Mouse (Mus musculus): ENCODE measurements around the gene Zfp692. TPM values are rescaled to one million over a fixed set of nuclear protein-coding genes. Genes with fewer than 3 reads are reported as not detected.
A peak's percentile ranks its signal among the peaks of the same experiment; 100 is the strongest.
"Not testable (repeated sequence)": the region's sequence is repeated elsewhere in the genome, so short reads cannot be mapped to it uniquely, and the experiment has no call there.

Zfp692 gene
- total RNA-seq, 2 experiments from 2014 or later = 29.2 to 30.9 TPM

DNA sequence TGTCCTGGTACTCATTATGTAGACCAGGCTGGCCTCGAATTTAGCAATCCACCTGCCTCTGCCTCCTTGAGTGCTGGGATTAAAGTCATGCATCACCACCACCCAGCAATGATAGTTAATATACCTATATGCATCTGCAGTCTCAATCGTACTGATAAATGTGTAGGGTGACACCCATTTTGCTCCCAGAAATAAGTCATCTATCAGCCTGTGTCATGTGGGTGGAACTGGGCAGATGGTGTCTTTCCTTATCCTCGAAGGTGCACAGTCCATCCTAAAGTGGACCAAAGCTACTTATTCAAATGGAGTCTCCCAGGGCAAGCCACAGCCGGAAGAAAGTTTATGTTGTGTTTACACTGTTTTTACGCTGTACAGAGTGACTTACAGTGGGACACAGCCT, 44.3 kb downstream of the Zfp692 start:
- Histone ChIP-seq H3K4me3 (no peak overlapping the region), H3K27ac (no peak overlapping the region)
- no peak for TF ChIP-seq CTCF (conservative IDR thresholded peaks at IDR 0.05)
- DNase-seq (ENCODE audit: low spot score in 2 of 2) = no peak

DNA sequence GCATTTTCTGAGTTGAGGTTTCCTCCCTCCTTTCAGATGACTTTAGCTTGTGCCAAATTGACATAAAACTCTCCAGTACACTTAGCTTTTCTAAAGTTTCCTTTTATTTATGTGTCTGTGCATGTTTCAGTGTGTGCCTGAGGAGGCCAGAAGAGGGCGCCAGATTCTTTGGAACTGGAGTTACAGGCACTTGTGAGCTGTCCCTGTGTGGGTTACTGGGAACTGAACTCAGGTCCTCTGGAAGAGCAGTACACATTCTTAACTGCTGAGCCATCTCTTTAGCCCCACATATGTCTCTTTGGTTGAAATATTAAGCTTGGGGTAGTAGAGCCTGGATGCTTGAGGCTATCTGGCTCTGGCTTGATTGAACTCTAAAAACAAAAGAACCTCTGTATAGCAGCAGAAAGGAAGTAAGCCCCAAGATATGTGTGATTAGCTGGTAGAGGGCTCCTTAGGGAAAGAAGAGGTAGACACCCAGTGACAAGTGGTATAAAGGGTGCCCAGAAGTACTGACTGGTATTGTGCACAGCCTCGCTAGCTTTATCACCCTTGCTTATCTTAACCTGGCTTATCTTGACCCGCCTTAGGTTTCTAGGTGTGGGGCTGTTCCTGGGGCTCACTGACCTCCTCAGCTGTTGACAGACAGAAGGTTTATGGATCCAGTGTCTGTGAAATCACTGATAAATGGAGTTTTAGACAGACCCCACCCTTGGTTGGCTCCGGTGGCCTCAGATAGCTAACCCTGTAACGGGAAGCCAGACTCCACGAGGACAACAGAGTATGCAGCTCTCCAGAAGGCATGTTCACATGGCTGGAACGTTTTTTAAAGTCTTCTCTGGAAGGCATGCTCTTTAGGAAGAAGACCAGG, 46.0 kb downstream of the Zfp692 start:
- no peak overlapping the region for H3K4me3 ChIP-seq
- H3K27ac ChIP-seq = no peak overlapping the region
- DNase-seq (ENCODE audit: low spot score in 2 of 2) = no peak
- peak; percentile 58 for TF ChIP-seq CTCF (conservative IDR thresholded peaks at IDR 0.05)

DNA sequence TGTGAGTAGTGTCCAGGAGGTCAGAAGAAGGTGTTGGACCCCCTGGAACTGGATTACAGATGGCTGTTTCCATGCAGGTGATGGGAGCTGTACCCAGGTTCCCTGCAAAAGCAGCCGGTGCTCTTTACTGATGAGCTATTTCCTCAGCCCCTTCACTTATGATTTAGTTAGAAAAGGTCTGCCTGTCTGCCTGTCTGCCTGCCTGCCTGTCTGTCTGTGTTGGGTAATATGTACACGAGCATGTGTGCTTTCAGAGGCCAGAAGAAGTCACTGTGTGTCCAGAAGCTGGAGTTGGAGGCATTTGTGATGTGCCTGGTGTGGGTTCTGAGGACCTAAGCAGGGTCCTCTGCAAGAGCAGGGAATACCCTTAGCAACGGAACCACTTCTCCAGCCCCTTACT, 46.8 kb downstream of the Zfp692 start:
- TF ChIP-seq CTCF (conservative IDR thresholded peaks at IDR 0.05) = no peak
- no peak for DNase-seq (ENCODE audit: low spot score in 2 of 2)
- no peak overlapping the region for H3K27ac ChIP-seq
- no peak overlapping the region for H3K4me3 ChIP-seq

DNA sequence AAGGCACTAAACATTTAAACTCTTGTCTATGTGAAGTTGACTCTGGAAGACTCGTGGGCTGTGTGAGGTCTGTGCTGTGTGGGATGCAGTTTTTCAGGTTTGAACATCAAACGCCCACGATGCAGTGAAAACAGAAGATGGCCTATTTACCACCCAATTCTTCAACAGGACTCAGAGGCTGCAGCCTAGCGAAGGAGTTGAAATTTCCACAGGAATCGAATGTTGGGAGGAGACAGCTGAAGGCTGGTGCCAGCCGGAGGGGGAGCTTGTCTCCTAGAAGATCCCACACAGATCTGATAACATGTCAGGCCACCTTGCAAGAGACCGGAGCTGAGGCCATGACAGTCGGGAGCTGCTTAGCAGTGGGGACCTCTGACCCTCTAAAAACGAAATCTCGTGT, 47.6 kb downstream of the Zfp692 start:
- Histone ChIP-seq H3K4me3 (no peak overlapping the region), H3K27ac (no peak overlapping the region)
- no peak for TF ChIP-seq CTCF (conservative IDR thresholded peaks at IDR 0.05)
- DNase-seq (ENCODE audit: low spot score in 2 of 2) = peak in 1 of 2 experiments; percentile 19

DNA sequence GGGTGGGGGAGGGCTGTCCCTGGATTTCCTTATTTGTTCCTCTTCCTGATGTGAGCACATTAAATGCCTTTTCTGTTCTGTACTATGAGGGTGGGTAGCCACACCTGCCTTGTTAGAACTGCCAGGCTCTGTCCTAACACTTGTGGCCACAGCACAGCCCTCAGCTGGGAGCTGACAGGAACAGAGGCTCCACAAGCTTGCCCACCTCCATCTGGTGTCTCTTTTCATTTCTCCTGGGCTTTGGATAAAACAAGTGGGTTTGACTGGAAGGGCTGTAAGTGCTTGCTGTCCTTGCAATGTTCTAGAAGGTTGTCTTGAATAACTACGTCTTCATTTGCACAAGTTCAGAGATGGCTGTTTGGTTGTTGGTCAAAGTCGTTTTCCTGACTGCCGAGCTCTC, 48.1 kb downstream of the Zfp692 start:
- no peak for DNase-seq (ENCODE audit: low spot score in 2 of 2)
- Histone ChIP-seq H3K4me3 (no peak overlapping the region), H3K27ac (no peak overlapping the region)
- TF ChIP-seq CTCF (conservative IDR thresholded peaks at IDR 0.05) = no peak

DNA sequence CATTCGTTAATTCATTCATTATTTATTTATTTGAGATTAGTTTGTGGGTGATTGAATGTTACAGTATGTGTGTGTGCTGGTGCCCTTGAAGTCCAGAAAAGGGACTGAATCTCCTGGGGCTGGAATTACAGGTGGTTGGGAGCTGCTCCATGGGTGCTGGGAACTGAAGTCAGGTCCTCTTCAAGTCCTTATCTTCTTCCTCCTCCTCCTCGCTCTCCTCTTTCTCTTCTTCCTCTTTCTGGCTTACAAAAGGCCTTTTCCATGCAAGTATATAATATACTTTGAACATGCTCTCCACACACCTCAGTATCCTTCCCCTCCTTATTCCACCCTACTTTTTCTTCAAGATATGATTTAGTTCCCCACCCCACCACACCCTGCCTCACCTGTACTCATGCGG, 50.2 kb downstream of the Zfp692 start:
- H3K4me3 ChIP-seq = no peak overlapping the region
- DNase-seq (ENCODE audit: low spot score in 2 of 2) = no peak
- no peak for TF ChIP-seq CTCF (conservative IDR thresholded peaks at IDR 0.05)
- H3K27ac ChIP-seq = no peak overlapping the region

DNA sequence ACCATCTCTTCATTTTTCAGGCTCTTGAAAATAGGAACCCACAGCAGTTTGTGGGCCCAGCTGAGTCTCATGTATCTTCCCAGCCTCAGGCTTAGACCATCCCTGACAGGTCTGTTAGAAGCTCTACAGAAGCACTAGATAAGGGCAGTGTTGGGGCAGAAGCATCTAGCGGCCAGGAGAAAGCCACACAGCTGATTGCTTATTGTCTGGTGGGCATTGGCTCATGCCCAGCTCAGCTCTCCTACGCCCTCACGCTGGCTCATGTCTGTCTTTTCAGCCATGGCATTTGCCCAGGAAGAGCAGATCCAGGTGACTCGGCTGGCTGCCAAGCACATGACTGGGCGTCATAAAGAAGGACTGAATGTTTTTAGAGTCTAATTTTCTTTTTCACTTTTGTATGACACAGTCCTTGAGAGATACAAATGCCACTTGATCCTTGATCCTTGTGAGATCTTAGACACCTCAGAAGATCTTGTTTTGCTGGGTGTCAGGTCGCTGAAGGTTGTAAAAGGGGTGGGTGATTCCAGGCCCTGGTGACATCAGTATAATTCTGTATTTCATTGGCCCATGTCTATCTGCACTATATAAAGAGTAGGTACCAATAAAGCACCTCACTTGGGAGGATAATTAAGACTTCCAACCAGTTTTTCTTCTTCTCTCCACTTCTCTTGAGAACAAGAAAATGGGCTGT, 51.1 kb downstream of the Zfp692 start:
- H3K4me3 ChIP-seq = no peak overlapping the region
- DNase-seq (ENCODE audit: low spot score in 2 of 2) = no peak
- H3K27ac ChIP-seq = no peak overlapping the region
- TF ChIP-seq CTCF (conservative IDR thresholded peaks at IDR 0.05) = no peak

DNA sequence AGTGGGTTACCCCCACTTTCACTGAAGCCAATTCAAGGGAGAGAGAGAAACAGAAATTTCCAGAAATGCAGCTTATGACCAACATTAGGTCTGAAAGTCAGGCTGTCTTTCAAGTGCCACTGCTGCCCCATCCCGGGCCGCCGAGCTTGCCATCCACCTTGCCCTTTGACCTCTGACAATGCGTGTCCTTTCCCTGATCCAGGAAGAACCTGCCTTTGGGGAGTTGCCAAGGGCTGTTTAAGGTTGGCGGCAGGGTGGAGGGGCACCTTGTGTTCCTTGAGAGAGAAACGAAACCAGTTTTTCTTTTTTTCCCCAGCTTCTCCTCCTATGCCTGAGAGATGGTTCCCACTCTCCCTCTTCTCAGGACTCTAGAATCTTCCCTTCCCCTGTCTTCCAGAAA, 55.7 kb downstream of the Zfp692 start:
- H3K27ac ChIP-seq; H3K4me3 ChIP-seq; DNase-seq (ENCODE audit: low spot score in 2 of 2): not testable (repeated sequence)

Other genes with a start within 250 kb of the Zfp692 start
- not detected for gene Gm12248, start 213.9 kb upstream of the Zfp692 start, total RNA-seq (2021)
- gene Cnot8, start 202.9 kb upstream of the Zfp692 start, total RNA-seq (2021) = 10 to 100 TPM; 56.0 to 57.7 TPM
- gene Gemin5, start 138.5 kb upstream of the Zfp692 start, total RNA-seq (2021) = 10 to 100 TPM; 18.6 to 18.7 TPM
- 10 to 100 TPM; 31.4 to 39.5 TPM for gene Mrpl22, start 135.4 kb upstream of the Zfp692 start, total RNA-seq (2021)
- gene Igtp, start 107.5 kb upstream of the Zfp692 start, total RNA-seq (2021) = 1 to 10 TPM; 1.5 to 1.9 TPM
- gene Irgm2, start 107.5 kb upstream of the Zfp692 start, total RNA-seq (2021) = 1 to 10 TPM; 1.7 to 2.3 TPM
- gene 4930438A08Rik, start 32.3 kb upstream of the Zfp692 start, total RNA-seq (2021) = not detected
- gene Zfp672, start 23.3 kb downstream of the Zfp692 start, total RNA-seq (2021) = 10 to 100 TPM; 49.1 to 51.0 TPM
- gene Sh3bp5l, start 23.7 kb downstream of the Zfp692 start, total RNA-seq (2021) = 10 to 100 TPM; 52.9 to 56.2 TPM
- gene Lypd8, start 72.0 kb downstream of the Zfp692 start, total RNA-seq (2021) = not detected
- gene 1810065E05Rik, start 114.0 kb downstream of the Zfp692 start, total RNA-seq (2021) = not detected
- gene Gm12253, start 125.5 kb downstream of the Zfp692 start, total RNA-seq (2021) = not detected
- gene Lypd9, start 145.9 kb downstream of the Zfp692 start, total RNA-seq (2021) = not detected
- not detected for gene Olfr30, start 155.2 kb downstream of the Zfp692 start, total RNA-seq (2021)
- not detected for gene Olfr332, start 185.5 kb downstream of the Zfp692 start, total RNA-seq (2021)
- gene Olfr331, start 195.5 kb downstream of the Zfp692 start, total RNA-seq (2021) = not detected
- not detected for gene Olfr330, start 227.8 kb downstream of the Zfp692 start, total RNA-seq (2021)
- not detected for gene Olfr329-ps, start 239.4 kb downstream of the Zfp692 start, total RNA-seq (2021)
- under 1 TPM; 0.12 to 0.13 TPM for gene Olfr328, start 248.6 kb downstream of the Zfp692 start, total RNA-seq (2021)